Mouse (Mus musculus): ENCODE measurements around the gene Mettl16. TPM values are rescaled to one million over a fixed set of nuclear protein-coding genes. Genes with fewer than 3 reads are reported as not detected.

Mettl16 gene
- total RNA-seq (2021), result 10 to 100 TPM; 19.3 to 21.3 TPM
- long read RNA-seq, experiment 1, full-length matches to known transcripts, result 29 of 54 reads
- long read RNA-seq, experiment 1, partial matches to known transcripts, result 1 of 54 reads
- long read RNA-seq, experiment 1, other reads (novel, unspliced or antisense), result 24 of 54 reads
- long read RNA-seq, experiment 2, full-length matches to known transcripts, result 13 of 16 reads
- long read RNA-seq, experiment 2, partial matches to known transcripts, result 0 of 16 reads
- long read RNA-seq, experiment 2, other reads (novel, unspliced or antisense), result 3 of 16 reads

DNA sequence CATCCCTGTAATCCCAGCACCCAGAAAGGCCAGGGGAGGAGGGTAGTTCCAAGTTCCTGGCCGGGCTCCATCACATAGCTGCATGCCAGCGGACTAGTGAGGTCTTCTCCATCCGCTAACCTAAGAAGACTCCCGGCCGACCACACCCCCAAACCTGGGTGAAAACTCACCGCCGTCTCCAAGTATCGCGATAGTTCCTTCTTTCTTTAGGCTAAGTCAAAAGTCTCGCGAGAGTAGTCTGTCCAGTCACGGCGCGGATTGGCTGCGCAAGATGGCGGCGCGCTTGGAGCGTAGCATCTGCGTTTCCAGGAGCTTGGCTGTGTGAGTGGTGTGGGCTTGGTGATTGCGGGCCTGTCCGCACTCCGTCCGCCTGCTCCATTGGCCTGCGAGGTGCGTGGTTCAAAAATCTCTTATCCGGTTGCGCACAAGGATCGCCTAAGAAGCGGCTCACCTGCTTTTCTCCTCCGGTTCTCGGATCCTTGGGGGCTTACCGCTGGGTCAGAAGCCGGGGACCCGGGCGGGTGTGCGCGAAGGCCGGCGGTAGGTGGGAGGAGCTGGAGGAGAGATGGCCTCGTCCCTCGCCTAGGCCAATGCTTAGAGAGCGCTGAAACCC is at the start of gene Mettl16:
Gene Mettl16, plus strand, starts transcription at position 236 of the 613 bp plus-strand sequence.
- peak; percentile 93 for DNase-seq

DNA sequence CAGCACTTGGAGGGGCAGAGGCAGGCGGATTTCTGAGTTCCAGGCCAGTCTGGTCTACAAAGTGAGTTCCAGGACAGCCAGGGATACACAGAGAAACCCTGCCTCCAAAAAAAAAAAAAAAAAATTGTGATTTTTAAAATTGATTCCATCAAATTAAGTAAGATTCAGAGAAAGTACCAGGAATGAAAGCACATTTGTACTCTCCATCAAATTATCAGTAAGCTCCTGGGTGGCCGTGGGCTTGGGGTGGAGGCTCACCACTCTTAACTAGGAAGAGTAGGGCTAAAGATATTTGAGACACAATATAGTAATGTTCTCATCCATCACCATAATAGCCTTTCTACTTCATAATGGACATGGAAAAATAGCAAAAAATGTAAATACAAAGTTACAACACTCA is 49.5 kb upstream of the Mettl16 start:
- DNase-seq, result no peak

DNA sequence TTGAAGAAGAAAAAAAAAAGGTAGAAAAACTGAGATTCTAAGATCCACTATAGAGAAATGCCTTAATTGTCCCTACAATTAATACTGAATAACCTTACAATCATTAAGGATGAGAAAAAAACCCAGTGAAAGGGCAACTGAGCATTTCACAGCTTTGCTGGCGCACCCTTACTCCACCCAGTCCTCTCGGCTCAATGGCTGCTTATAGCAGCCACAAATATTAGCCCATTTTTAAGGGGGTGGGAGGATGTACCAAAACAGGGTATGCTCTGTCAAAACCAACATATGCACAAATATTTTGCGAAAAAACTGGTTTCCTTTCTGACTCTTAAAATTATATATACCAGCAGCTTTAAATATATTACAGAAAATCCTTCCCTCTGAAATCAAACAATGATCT is 48.7 kb upstream of the Mettl16 start:
- DNase-seq, result no peak

DNA sequence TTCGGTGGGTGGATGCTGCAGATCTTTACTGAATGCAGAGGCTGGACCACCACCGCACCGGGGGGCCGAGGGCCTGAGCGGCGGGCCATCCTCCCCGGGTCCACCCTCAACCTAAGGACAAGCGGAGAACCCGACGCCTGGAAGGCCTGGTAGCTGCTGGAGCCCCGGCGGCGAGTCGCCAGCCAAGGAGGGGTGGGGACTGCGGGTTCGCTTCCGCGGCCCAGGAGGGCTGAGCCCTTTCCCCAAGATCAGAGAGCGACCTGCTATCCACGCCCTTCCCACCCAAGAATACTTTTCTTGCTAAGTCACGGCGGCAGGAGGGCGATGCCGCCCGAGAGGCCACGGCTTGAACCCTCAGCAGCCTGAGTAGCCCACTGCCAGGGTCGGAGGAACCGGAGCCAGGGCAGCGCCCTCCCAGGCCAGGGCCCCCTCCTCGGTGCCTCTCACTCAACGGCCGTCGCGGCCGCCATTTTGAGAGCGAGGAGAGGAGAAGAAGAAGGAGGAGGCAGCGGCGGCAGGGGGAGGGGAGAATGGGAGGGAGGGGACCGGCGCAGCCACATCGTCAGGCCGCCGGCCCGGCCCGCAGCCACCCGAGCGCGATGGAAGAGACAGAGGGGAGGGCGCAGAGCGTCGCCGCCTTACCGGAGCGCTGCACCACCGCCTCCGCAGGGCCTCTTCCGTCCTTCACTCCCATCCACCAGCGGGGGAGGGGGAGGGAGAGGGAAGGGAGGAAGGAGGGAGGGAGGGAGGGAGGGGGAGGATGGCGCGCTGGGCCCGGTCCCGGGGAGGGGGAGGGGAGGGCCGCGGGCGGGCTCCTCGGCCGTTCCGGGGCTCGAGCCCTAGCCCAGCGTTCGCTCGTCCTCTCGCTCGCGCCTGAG is 47.0 kb upstream of the Mettl16 start:
- peak; percentile 90 for DNase-seq

DNA sequence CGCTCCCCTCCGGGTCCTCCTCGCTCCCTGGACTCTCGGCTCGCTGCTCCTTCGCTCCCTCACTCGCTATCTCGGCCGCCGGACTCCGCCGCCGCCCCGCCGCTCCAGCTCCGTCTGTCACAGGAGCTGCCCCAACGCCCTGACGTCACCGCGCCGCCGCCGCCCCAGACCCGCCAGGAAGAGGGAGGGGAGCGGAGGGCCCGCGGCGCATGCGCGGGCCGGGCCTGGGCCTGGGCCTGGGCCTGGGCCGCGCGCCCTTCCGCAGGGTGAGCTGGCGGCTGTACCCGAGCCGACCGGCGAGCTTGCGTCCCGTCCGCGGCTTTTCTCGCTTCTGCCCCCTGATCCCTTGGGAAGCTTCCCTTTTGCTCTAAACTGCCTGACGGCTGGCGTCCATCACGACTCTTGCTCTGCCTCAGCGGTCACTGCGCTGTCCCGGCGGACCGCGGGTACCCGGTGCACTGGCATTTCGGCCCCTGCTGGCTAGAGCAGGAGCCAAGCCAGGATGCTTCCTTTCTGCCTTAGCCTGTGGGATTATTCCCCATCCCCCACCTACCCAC is 46.3 kb upstream of the Mettl16 start, which contains the start of gene Pafah1b1:
Gene Pafah1b1, minus strand, starts transcription at position 436 of the 557 bp plus-strand sequence.
- peak; percentile 98 for DNase-seq

DNA sequence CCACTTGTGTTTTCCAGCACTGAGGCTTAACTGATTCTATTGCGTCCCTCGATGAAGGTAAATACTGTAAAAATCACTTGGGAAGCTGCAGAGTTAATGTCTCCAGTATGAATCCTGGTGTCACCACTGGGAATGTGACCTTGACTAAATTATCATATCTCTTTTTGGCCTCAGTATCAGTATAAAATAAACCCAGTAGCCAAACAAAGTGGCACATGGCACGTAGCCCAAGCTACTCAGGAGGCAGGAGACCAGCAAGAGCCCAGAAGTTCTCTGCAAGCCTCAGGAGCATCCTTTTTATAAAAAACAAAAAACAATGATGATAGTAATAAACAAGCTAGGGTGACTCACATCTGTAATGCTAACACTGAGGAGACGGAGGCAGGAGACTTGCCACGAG is 45.4 kb upstream of the Mettl16 start:
- no peak for DNase-seq

DNA sequence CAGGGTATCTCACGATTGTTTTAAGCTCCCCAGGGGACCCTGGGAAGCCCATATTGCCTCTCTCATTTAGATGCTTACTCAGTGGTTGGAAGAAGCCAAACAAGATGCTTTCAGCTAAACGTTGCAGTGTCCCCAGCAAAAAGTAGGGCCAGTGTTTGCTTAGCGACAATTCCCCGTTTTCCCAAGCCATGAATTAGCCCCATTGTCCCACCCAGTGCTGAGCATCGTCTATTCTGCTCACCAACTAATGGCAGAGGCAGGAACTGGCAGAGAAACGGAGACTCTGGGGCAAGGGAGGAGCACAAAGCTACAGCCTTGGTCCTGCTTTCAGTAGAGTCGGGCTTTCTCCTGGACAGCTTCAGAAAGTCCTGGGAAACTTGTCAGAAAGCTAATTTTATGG is 35.7 kb upstream of the Mettl16 start:
- no peak for DNase-seq

DNA sequence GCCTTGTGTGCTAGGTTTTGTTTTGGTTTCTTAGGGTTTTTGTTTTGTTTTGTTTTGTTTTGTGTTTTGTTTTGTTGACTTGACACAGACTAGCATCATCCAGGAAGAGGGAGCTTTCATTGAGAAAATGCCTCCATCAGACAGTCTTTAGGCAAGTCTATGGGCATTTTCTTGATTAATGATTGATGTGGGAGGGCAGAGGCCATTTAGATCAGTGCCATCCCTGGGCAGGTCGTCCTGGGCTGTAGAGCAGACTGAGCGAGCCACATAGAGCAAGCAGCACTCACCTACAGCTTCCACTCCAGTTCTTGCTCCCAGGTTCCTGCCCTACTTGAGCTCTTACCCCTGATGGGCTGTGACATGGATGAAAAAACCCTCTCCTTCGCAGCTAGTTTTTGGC is 32.8 kb upstream of the Mettl16 start:
- no peak for DNase-seq

DNA sequence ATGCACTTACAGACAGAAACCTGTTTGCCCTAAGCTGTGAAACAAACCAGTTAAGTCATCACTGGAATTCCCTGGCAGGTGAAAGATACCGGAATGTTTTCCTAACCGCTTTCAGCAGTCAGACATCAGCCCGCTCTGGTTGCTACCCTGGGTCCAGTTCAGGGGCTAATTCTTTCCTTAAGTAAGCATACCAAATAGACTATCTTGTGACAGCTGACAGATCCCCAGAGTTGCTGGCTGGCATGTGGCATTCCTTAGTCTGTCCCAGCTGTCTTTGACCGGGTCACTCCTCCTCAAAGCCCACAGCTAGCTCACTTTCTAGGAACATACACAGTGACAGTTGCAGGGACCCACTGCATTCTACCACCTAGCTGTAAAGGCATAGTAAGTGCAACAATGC is 22.6 kb upstream of the Mettl16 start:
- DNase-seq, result no peak

DNA sequence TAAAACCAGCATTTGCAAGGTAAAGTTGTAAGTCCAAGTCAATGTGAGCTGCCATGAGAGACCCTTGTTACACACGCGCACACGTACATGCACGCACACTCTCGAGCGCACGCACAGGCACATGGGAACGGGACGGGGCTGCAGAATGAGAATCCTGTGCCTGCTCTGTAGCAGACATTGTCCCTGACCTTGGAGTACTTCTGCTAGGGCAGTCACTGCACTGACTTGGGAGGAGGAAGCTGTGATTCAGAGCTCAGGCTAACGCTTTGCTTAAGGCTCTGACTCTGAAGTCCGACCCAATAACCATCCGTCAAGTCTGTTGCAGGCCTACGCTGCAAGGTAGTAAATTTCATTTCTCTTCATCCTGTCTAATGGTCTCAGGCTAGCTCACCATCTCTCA is 21.4 kb upstream of the Mettl16 start:
- peak; percentile 38 for DNase-seq

DNA sequence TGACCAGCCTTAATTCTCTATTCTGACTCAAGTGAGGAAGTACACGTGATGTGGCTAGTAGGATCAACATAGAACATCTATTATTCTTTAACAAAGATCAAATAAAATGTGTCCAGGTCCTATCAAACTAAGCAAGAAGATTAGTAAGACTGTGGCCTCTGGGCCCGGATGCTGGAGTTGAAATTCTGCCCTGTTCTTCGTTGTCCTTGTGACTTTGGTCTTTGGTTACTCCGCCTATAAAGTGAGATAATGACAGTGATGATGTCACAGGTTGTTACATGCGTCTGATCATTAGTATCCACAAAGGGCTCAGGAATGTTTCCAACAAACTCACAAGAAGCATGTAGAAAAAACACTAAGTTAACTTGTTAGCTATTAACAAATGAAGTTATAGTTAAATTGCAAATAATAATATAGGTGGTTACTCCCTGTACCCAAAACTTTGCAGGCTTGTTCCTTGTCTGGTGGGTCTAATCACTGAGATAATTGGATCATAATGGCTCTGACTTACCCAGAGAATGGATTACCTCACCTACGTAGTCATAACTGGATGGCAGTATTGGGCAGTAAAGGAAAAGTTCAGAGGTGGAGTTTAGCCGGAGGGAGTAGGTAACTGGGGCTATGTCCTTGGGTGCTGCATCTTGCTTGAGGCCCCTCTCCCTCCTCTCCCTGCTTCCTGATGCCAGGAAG is 19.8 kb upstream of the Mettl16 start:
- DNase-seq, result no peak

DNA sequence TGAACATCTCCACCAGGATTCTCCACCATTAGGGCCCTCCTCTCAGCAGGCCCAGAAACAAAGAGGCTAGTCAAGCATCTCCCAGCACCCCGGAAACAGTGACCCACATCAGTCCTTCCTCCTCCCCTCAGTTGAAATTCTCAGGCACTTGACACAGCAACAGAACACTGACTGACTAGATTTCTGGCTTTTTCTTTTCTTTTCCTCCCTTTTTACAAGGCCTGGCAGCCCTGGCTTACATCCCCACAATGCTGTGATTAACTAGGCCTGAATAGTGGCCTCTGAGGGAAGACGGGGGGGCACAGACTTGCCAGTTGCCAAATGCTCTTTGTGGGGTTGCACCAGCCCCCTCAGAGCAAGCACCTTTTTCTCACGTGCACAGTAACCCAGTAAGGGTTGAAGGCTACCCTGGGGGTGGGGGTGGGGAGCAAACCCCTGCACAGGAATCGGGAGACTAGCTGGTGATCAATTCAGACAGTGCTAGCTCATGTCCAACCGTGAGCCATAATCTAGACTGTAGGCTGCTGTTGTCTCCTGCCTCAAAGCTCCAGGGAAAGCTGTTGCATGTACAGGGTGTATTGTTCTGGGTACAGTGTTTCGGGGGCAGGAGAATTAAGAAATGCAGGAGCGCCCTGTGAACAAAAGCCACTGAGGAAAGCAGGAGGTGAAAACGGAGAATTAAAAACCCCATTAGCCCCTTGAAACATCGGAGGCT is 19.1 kb upstream of the Mettl16 start:
- DNase-seq, result no peak

DNA sequence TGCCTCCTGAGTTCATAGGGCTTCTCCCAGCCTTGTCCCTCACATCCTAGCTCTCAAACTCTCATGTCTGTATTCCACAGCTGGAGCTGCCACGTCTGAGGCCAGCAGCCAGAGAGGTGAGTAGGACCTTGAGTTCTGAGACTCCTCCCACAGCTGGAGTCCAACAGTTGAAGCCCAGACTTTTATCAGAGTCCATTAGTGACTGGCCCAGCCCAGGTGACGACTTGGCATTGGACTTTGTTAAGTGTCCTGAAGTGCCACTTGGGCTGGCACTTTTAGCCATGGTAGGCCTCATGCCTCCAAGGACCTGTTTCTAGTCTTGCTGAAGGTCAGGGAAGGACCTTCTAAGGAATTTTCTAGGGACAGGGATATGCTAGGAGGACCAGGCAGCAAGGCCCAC is 14.0 kb upstream of the Mettl16 start:
- DNase-seq, result no peak

DNA sequence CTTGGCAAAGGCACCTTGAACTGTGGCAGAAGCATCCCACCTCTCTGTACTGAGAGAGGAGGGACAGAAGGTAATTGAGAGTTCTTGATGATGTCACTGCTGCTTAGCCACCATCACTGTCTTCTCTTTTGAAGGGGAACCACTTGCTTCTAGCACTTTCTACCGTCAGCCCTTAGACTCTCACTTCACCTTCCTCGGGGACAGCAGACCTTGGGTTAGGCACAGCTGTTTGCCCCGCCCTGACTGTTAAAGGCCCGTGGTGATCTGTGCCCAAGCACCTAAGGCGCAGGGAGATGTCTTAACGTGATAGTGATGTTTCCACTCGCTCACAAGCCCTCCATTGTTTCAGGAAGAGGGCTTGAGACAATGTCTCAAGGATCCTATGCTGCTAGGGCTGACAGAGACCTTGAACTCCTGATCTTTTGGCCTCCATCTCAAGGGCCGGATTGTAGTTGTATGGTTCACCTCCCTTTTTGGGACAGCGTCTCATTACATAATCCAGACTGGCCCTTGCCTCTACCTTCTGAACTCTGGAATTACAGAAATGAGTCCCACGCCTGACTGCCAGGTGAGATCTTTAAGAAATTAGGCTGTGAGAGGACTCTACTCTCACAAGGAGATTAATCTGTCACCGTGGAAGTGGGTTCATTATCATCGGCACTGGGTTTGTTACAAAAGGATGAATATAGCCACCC is 9.5 kb upstream of the Mettl16 start:
- DNase-seq, result no peak

DNA sequence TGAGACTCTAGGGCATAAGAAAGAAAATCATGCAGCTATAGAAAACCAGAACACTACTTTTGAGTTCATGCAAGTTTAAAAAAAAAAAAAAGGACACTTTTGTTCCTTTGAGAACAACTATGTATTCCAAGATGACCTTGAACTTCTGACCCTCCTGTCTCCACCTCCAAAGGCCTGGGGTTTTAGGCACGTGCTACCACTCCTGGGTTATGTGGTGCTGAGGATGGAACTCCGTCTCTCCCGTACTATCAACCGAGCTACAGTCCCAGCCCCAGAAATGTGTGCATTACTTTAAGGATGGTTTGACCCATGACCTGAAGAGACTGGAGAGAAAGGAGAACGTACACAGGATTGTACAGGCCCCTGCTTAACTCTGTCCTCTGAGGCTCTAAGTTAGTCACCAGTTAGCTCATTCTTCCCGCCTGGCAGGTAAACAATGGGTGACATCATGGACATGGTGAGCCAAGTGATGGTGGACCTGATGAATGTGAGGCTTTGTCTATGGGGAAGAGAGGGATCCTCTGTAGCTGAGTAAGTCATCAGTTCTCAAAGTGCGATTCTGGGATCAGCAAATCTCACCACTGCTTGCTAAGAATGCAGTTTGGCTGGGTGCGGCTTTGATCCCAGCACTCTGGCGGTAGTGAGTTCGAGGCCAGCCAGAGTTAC is 6.5 kb upstream of the Mettl16 start:
- DNase-seq, result no peak

DNA sequence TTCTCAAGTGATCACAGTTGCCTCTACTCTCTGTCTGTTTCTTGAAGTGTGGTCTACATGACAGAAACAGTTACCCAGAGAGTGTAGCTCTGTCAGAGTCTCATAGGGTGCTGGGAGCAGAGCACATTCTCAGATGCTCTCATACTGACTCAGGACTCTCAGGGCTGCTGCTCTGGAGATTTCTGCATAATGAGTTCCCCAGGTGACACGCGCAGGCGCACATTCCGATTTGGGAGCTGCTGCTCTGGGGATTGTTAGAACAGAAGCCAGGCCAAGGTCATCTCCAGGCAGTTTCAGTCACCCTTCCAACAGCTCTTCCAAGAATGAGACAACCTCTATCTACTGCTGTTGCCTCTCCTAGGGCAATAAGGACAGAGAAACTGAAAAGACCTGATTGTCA is 3.2 kb upstream of the Mettl16 start:
- peak; percentile 72 for DNase-seq

DNA sequence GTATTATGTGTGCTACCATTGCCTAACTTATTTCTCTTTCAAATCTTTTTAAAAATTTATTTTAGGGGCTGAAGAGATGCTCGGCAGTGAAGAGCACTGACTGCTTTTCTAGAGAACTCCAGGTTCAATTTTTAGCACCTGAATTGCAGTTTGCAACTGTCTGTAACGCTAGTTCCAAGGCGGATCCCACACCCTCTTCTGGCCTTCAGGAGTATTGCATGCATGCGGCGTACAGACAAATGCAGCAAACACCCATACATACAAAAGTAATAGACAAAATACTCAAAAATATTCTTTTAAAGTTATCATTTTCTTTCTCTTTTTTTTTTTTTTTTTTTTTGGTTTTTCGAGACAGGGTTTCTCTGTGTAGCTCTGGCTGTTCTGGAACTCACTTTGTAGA is 2.6 kb upstream of the Mettl16 start:
- peak; percentile 51 for DNase-seq

DNA sequence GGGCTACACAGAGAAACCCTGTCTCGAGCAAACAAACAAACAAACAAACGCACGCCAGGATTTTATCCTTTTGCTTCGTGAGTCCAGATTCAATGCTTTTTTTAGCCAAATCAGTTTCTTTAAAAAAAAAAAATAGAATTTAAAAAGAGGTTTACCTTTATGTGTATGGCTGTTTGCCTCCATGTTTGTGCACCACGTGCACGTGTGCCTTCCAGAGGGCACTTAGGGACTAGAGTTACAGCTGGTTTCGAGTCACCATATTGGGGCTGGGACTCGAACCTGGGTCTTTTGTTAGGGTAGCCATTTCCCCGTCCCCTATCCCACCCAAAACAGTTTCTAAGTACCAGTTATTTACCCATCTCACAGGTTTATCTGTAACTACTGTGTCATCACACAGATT is 593 bp upstream of the Mettl16 start:
- no peak for DNase-seq

DNA sequence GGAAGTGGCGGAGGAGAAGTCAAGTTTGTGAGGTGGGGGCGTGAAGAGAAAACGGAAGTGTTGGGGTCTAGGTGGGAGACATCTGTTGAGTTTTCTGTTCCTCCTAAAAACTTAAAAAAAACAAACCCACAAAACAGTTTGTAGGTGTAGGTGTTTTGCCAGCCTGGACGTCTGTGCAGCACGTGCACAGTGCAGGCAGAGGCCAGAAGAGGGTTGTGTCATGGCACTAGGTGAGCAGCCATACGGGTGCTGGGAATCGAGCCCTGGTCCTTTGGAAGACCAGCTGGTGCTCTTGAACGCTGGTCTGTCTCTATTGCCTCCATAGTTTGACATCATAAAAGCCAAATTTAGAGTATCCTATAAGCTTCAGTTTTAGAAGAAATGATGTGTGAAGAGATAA is 604 bp downstream of the Mettl16 start:
- DNase-seq, result no peak

DNA sequence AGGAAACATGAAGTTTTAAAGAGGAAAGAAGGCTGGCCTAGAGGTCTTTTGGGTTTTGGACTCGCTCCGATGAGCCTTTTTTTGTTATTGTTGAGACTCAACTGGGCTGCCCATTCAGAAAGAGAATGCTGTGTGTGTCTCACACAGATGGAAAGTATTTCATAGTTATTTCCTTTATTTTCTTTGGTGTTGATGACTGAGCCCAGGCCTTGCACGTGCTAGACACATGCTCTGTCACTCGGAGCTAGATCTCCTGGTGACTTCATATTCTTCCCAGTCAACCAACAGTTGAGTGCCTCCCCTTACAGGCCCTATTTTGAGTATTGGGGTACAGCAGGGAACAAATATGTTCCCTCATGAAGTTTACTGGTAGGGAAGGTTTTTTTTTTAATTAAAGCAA is 1.0 kb downstream of the Mettl16 start:
- DNase-seq, result no peak
